In the genomic region with DNA sequence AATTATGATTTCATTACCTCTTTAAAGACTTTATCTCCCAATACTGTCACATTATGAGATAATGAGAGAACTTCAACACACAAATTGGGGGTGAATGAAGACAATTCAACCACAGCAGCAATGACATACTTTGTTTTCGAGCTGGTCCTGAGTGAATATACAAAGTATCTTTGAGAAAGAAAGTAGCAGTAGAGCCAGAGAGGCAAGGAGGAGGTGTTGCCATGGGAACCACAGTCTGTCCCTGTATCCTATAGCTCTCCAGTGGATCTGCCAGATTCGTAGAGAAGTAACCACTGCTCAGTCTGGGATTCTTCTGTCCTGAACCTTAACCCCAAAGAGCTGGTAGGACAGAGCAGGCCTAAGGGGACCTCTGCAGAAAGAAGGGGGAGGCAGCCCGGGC, we compare ENCODE assay signal across 29 mouse cellular contexts. TPM values are rescaled to one million over a fixed set of nuclear protein-coding genes. Genes with fewer than 3 reads are reported as not detected.
DNase-seq lines count a peak whose midpoint lies in the region; ATAC-seq lines count a peak whose summit lies in the region.
"Had no signal": no experiment of that assay in that cellular context is flagged by ENCODE, and none has a peak within 500 bp of the region (broad histone marks: within the 10 kb centered on the region; RNA-seq: fewer than 3 reads in every experiment).

No protein-coding gene starts in this region.

- H3K4me1 ChIP-seq in midbrain, embryonic 11.5 days (ENCODE audit: control insufficient read depth, insufficient read depth, low read length) = no peaks in the 10 kb centered on the region
- peaks cover 12% of the 10 kb centered on the region for H3K4me1 ChIP-seq in midbrain, embryonic 15.5 days
- H3K4me1 ChIP-seq: limb, embryonic 12.5 days; liver, embryonic 15.5 days; lung, embryonic 15.5 days; midbrain, embryonic 10.5 days had no signal

- WGBS in midbrain, embryonic 11.5 days = 75% methylated on average over 3 of the region's 3 CpGs
- 60% methylated on average over 3 of the region's 3 CpGs for WGBS in midbrain, embryonic 15.5 days

- no peak for DNase-seq in frontal cortex, postnatal 25 days (ENCODE audit: low spot score in 2 of 2)
- peak; percentile 51 for DNase-seq in midbrain, embryonic 11.5 days (ENCODE audit: low spot score, missing footprints)
- DNase-seq in testis, postnatal 14 days (ENCODE audit: low spot score) = peak; percentile 39
- no peak for DNase-seq in testis, postnatal 10 days (ENCODE audit: low spot score)
- peak; percentile 49 for DNase-seq in telencephalon, adult 2 months (ENCODE audit: low read depth, low spot score)
- no peak for DNase-seq in layer of hippocampus, postnatal 14 days (ENCODE audit: low spot score in 2 of 2)
- DNase-seq: adrenal gland, postnatal 10 days; cerebellum, adult 18-20 months; cerebellum, postnatal 10 days; gastrocnemius, postnatal 25 days; heart, adult 11 months; kidney, adult 2 months; kidney, postnatal 36 days; spleen, adult 18-20 months had no signal

- no peak overlapping the region for H3K9ac ChIP-seq in midbrain, embryonic 11.5 days (ENCODE audit: low read length)
- H3K9ac ChIP-seq in midbrain, embryonic 15.5 days = no peak overlapping the region
- H3K9ac ChIP-seq: embryonic facial prominence, embryonic 13.5 days; forebrain, embryonic 15.5 days; heart, embryonic 15.5 days; intestine, embryonic 15.5 days; limb, embryonic 12.5 days; liver, embryonic 15.5 days; lung, embryonic 15.5 days had no signal

- H3K27me3 ChIP-seq in midbrain, embryonic 11.5 days (ENCODE audit: control insufficient read depth, insufficient read depth, low read length) = no peaks in the 10 kb centered on the region
- H3K27me3 ChIP-seq in midbrain, embryonic 15.5 days (replicated peaks) = no peaks in the 10 kb centered on the region
- H3K27me3 ChIP-seq: embryonic facial prominence, embryonic 13.5 days; forebrain, embryonic 15.5 days; heart, embryonic 15.5 days; intestine, embryonic 15.5 days; limb, embryonic 12.5 days; liver, embryonic 15.5 days; lung, embryonic 15.5 days had no signal

- H3K4me3 ChIP-seq in midbrain, embryonic 11.5 days (ENCODE audit: low read depth, low read length) = no peak overlapping the region
- no peak overlapping the region for H3K4me3 ChIP-seq in midbrain, embryonic 15.5 days
- H3K4me3 ChIP-seq: embryonic facial prominence, embryonic 13.5 days; forebrain, embryonic 10.5 days; forebrain, embryonic 15.5 days; heart, embryonic 10.5 days; heart, embryonic 15.5 days; intestine, embryonic 15.5 days; limb, embryonic 12.5 days; liver, embryonic 15.5 days; lung, embryonic 15.5 days; midbrain, embryonic 10.5 days had no signal

- ATAC-seq in frontal cortex, adult (ENCODE audit: low TSS enrichment) = peak; percentile 75
- ATAC-seq in midbrain, embryonic 11.5 days (ENCODE audit: low FRiP score) = no peak
- ATAC-seq in midbrain, embryonic 15.5 days (replicated peaks) = no peak
- ATAC-seq: forebrain, embryonic 15.5 days; hindbrain, postnatal 0 days; intestine, embryonic 15.5 days had no signal

- H3K36me3 ChIP-seq in midbrain, embryonic 11.5 days (ENCODE audit: control insufficient read depth, insufficient read depth, low read length) = no peaks in the 10 kb centered on the region
- no peaks in the 10 kb centered on the region for H3K36me3 ChIP-seq in midbrain, embryonic 15.5 days (replicated peaks)
- H3K36me3 ChIP-seq: embryonic facial prominence, embryonic 13.5 days; forebrain, embryonic 10.5 days; forebrain, embryonic 15.5 days; G1E; heart, embryonic 10.5 days; heart, embryonic 15.5 days; intestine, embryonic 15.5 days; limb, embryonic 12.5 days; liver, embryonic 15.5 days; lung, embryonic 15.5 days; midbrain, embryonic 10.5 days had no signal

- H3K27ac ChIP-seq in midbrain, embryonic 11.5 days (ENCODE audit: low read depth, low read length) = no peak overlapping the region
- no peak overlapping the region for H3K27ac ChIP-seq in midbrain, embryonic 15.5 days
- H3K27ac ChIP-seq: embryonic facial prominence, embryonic 13.5 days; forebrain, embryonic 10.5 days; forebrain, embryonic 15.5 days; heart, embryonic 10.5 days; heart, embryonic 15.5 days; hindbrain, postnatal 0 days; intestine, embryonic 15.5 days; limb, embryonic 12.5 days; liver, embryonic 15.5 days; lung, embryonic 15.5 days; midbrain, embryonic 10.5 days had no signal

- no peaks in the 10 kb centered on the region for H3K9me3 ChIP-seq in midbrain, embryonic 11.5 days (ENCODE audit: control insufficient read depth, low read length)
- H3K9me3 ChIP-seq in midbrain, embryonic 15.5 days = no peaks in the 10 kb centered on the region
- H3K9me3 ChIP-seq: embryonic facial prominence, embryonic 13.5 days; forebrain, embryonic 10.5 days; forebrain, embryonic 15.5 days; G1E; heart, embryonic 10.5 days; heart, embryonic 15.5 days; intestine, embryonic 15.5 days; limb, embryonic 12.5 days; liver, embryonic 15.5 days; lung, embryonic 15.5 days; midbrain, embryonic 10.5 days had no signal

- H3K4me2 ChIP-seq in midbrain, embryonic 11.5 days = no peak overlapping the region
- H3K4me2 ChIP-seq in midbrain, embryonic 15.5 days = no peak overlapping the region
- H3K4me2 ChIP-seq: embryonic facial prominence, embryonic 13.5 days; forebrain, embryonic 15.5 days; heart, embryonic 15.5 days; intestine, embryonic 15.5 days; limb, embryonic 12.5 days; liver, embryonic 15.5 days; lung, embryonic 15.5 days had no signal

RNA-seq across cellular contexts. Expression of a gene that starts 35.2 kb away (rescaled TPM):
- not detected in 2 replicates for polyA plus RNA-seq in midbrain, embryonic 11.5 days (2014; fragmentation: Nextera tagmentation; extraction: Ambion mirVana)
- 1.0 and 1.6 TPM in 2 replicates for polyA plus RNA-seq in midbrain, embryonic 15.5 days (2015; fragmentation: Nextera tagmentation; extraction: Ambion mirVana)
- total RNA-seq in layer of hippocampus, postnatal 14 days (2021) = 100 to 1,000 TPM; 779 TPM
- total RNA-seq: G1E had no signal
- polyA plus RNA-seq: forebrain, embryonic 10.5 days; G1E; limb, embryonic 12.5 days; midbrain, embryonic 10.5 days; neural tube, embryonic 11.5 days had no signal

RNA-seq across cellular contexts. Expression of a gene that starts 58.8 kb away (rescaled TPM):
- 7.3 and 9.7 TPM in 2 replicates for polyA plus RNA-seq in midbrain, embryonic 11.5 days (2014; fragmentation: Nextera tagmentation; extraction: Ambion mirVana)
- 5.9 and 9.6 TPM in 2 replicates for polyA plus RNA-seq in midbrain, embryonic 15.5 days (2015; fragmentation: Nextera tagmentation; extraction: Ambion mirVana)
- total RNA-seq in layer of hippocampus, postnatal 14 days (2021) = 10 to 100 TPM; 60.3 to 70.8 TPM

Comparison
In these comparisons a context has a peak if more than half of its experiments do, and no peak if none do; other contexts are left out.
1. DNase-seq: peak in midbrain, embryonic 11.5 days (single experiment), testis, postnatal 14 days (single experiment) and telencephalon, adult 2 months (single experiment); none in frontal cortex, postnatal 25 days (0 of 2), testis, postnatal 10 days (single experiment) and layer of hippocampus, postnatal 14 days (0 of 2).